Mouse (Mus musculus) brain, adult 10 weeks (tissue): ENCODE results near the gene Glipr1l1. TPM values are rescaled to one million over a fixed set of nuclear protein-coding genes. Genes with fewer than 3 reads are reported as not detected.

ENCODE experiments used
- polyA plus RNA-seq: library from polyadenylated mRNA; stranded (reverse); fragments of 350-450 nt; fragmentation: Illumina TruSeq; extraction: RNeasy Lipid Tissue Mini Kit (QIAGEN cat#74804); gene quantifications from one replicate; pipeline ENCODE4 v1.2.3, GENCODE M21; 2015; ENCODE audit warnings: low read depth, low replicate concordance

Glipr1l1 gene
- not detected for polyA plus RNA-seq

DNA sequence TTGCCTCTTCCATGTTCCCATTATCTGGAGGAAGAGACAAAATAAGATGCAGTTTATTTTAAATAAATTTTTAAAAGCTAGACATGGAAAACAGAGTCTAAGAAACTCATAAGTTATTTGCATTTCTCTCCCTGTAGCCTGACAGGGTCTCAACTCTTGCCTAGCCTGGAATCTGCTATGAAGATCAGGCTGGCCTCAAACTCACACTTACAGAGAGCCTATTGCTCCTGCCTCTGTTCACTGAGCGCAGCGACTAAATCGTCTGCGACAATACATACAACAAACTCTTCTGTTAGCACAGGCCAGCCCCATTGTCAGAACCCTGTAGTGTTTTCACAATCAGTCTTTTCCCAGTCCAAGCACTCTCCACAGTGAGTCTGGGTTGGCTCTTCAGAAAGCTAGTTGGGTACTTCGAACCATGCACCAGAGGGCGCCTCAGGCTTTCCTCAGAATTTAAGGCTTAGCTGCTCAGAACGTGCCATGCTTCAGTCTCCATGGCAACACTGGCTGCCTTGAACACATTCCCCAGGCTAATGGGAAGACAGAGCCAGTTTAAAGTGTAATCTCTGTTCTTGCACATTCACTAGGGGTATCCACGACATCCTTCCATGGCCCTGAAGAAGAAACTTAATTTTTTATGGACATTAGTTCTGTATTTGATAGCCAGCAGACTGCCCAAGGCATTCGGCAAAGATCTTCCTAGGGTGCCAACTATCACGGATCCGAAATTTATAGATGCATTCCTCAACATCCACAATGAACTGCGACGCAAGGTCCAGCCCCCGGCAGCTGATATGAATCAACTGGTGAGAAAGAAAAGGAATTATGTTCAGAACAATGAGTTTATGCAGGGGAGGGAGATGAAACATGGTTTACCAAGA is at the start of gene Glipr1l1:
Glipr1l1 (plus strand) TSS at position 488 of the 881 bp plus-strand sequence.

DNA sequence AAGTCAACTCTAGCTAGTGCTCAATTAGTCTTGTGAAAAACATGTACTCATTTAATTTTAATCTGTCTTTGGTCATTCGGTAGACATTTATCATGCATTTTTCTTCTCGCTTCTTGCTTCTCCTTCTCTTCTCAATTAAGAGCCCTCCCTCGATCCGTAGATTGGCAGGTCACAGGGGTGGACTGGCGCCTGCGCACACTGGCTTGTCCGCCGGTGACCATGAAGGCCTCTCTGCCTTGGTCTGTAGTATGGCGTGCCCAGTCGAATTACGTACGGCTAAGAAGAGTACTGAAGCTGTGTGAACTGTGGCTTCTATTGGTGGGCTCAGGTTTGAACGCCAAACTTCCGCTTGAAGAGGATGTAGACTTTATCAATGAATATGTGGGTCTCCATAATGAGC is 23.2 kb downstream of the Glipr1l1 start, which contains the start of gene Glipr1l2:
Glipr1l2 (plus strand) TSS at position 198 of the 400 bp plus-strand sequence.

Other genes with a start within 250 kb of the Glipr1l1 start
- 40.1 TPM for gene Krr1, start 87.5 kb upstream of the Glipr1l1 start, polyA plus RNA-seq
- gene Glipr1, start 57.6 kb upstream of the Glipr1l1 start, polyA plus RNA-seq: 2.6 TPM
- gene Glipr1l2, start 23.2 kb downstream of the Glipr1l1 start, polyA plus RNA-seq: not detected
- gene Glipr1l3, start 100.1 kb downstream of the Glipr1l1 start, polyA plus RNA-seq: not detected
- gene Caps2, start 103.4 kb downstream of the Glipr1l1 start, polyA plus RNA-seq: 0.59 TPM
- 62.4 TPM for gene Kcnc2, start 210.9 kb downstream of the Glipr1l1 start, polyA plus RNA-seq